ENCODE assay signal across 9 mouse cellular contexts in the genomic region with DNA sequence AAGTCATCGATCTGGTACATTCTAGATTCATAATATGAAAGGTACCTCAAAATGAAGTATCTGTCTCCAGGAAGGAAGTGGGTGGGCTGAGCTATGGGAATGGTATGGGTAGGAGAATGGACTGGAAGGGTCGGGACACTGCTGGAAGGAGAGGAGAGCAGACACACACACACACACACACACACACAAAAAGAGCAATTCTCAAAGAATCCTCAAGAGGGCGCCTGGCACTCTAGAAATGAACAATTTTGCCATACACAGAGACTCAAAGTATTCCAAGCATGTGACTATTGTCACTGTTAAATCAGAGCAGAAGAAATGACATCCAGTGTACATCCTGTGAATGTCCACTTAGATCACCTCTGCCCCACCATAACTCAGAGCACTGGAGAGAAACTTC. TPM values are rescaled to one million over a fixed set of nuclear protein-coding genes. Genes with fewer than 3 reads are reported as not detected.
A peak's percentile ranks its signal among the peaks of the same experiment; 100 is the strongest.
DNase-seq lines count a peak whose midpoint lies in the region; ATAC-seq and TF ChIP-seq lines count a peak whose summit lies in the region.
"Had no signal": no experiment of that assay in that cellular context is flagged by ENCODE, and none has a peak within 500 bp of the region (broad histone marks: within the 10 kb centered on the region; RNA-seq: fewer than 3 reads in every experiment).

No protein-coding gene starts in this region.

- H3K4me1 ChIP-seq in G1E (ENCODE audit: insufficient read depth, low read depth, low read length) = no peaks in the 10 kb centered on the region; the same call in 1 of the 2 replicates
- no peaks in the 10 kb centered on the region for H3K4me1 ChIP-seq in kidney, postnatal 0 days (replicated peaks; ENCODE audit: insufficient read depth, low read length)
- peaks cover 12% of the 10 kb centered on the region for H3K4me1 ChIP-seq in small intestine, adult 2 months (ENCODE audit: control insufficient read depth, insufficient read depth, insufficient read length, low read length)
- H3K4me1 ChIP-seq: embryonic facial prominence, embryonic 15.5 days had no signal

- H3K4me2 ChIP-seq in kidney, postnatal 0 days (ENCODE audit: low read length) = no peak overlapping the region
- H3K4me2 ChIP-seq: embryonic facial prominence, embryonic 15.5 days had no signal

- peaks cover 20% of the 10 kb centered on the region for H3K36me3 ChIP-seq in G1E (replicated peaks)
- H3K36me3 ChIP-seq in kidney, postnatal 0 days (ENCODE audit: insufficient read depth, low read length) = peaks cover 6% of the 10 kb centered on the region; the same call in 1 of the 2 replicates
- H3K36me3 ChIP-seq in small intestine, adult 2 months (ENCODE audit: control insufficient read depth, insufficient read depth, low read length) = peaks cover 12% of the 10 kb centered on the region

- peak; percentile 34; the same call in 1 of the 2 replicates for TF ChIP-seq CTCF in G1E (IDR thresholded peaks at IDR 0.05; ENCODE audit: low read depth, low read length)
- peak; percentile 86 for TF ChIP-seq CTCF in kidney, postnatal 0 days (IDR thresholded peaks at IDR 0.05; ENCODE audit: low read depth)
- TF ChIP-seq CTCF in small intestine, adult 2 months (IDR thresholded peaks at IDR 0.05; ENCODE audit: extremely low read depth, insufficient read length, insufficient replicate concordance, low read depth, low read length) = peak; percentile 40; the same call in 1 of the 2 replicates

- 24% methylated on average over 3 of the region's 3 CpGs for WGBS in kidney, postnatal 0 days
- WGBS in small intestine, adult 2 months = 29% methylated on average over 3 of the region's 3 CpGs

- no peak overlapping the region for H3K4me3 ChIP-seq in G1E (ENCODE audit: low read depth, low read length)
- H3K4me3 ChIP-seq in kidney, postnatal 0 days (replicated peaks; ENCODE audit: low read depth, low read length) = no peak overlapping the region
- H3K4me3 ChIP-seq in small intestine, adult 2 months (ENCODE audit: low read depth, low read length) = no peak overlapping the region
- H3K4me3 ChIP-seq: embryonic facial prominence, embryonic 15.5 days had no signal

- H3K27me3 ChIP-seq in G1E (ENCODE audit: insufficient read depth, low read length) = peaks cover 8% of the 10 kb centered on the region
- H3K27me3 ChIP-seq in kidney, postnatal 0 days (ENCODE audit: insufficient read depth, low read length) = no peaks in the 10 kb centered on the region
- no peaks in the 10 kb centered on the region for H3K27me3 ChIP-seq in small intestine, adult 2 months (ENCODE audit: control insufficient read depth, insufficient read depth, low read length)
- H3K27me3 ChIP-seq: embryonic facial prominence, embryonic 15.5 days had no signal

- no peak for TF ChIP-seq POLR2A in small intestine, adult 2 months (IDR thresholded peaks at IDR 0.05; ENCODE audit: low read depth, low read length)

- peak; percentile 32 to 55 for DNase-seq in heart, postnatal 14 days
- DNase-seq in heart, adult 11 months = no peak
- no peak for DNase-seq in G1E (ENCODE audit: low spot score)
- peak; percentile 75 for DNase-seq in embryo, embryonic 11 days
- DNase-seq in kidney, postnatal 0 days (ENCODE audit: low spot score) = peak; percentile 77
- DNase-seq in lung, postnatal 25 days (ENCODE audit: low spot score) = peak; percentile 31
- DNase-seq in gastrocnemius, adult 8-10 months (ENCODE audit: low spot score in 2 of 2) = no peak

- H3K9ac ChIP-seq in kidney, postnatal 0 days (ENCODE audit: low read depth, low read length) = no peak overlapping the region
- H3K9ac ChIP-seq: embryonic facial prominence, embryonic 15.5 days had no signal

- ATAC-seq in G1E (ENCODE audit: extremely low read depth, insufficient number of reproducible peaks, low FRiP score, poor library complexity, severe bottlenecking) = no peak
- peak; percentile 36; the same call in 1 of the 2 replicates for ATAC-seq in kidney, postnatal 0 days (replicated peaks; ENCODE audit: low FRiP score, low read depth)

- intact Hi-C loops in heart, postnatal 14 days (cut with DNase I) = loop anchor here (2.0 to 10.0 kb wide), 3 partner anchors 74 to 252 kb away; no protein-coding TSS in a partner anchor

- no peak overlapping the region for H3K27ac ChIP-seq in kidney, postnatal 0 days
- H3K27ac ChIP-seq in small intestine, adult 2 months (ENCODE audit: insufficient read depth, low read depth, low read length) = no peak overlapping the region
- H3K27ac ChIP-seq: embryonic facial prominence, embryonic 15.5 days had no signal

- H3K9me3 ChIP-seq in G1E (replicated peaks) = no peaks in the 10 kb centered on the region
- H3K9me3 ChIP-seq in kidney, postnatal 0 days (replicated peaks; ENCODE audit: low read length) = no peaks in the 10 kb centered on the region
- H3K9me3 ChIP-seq: embryonic facial prominence, embryonic 15.5 days had no signal

RNA-seq across cellular contexts. Expression of gene Osbpl7, which starts 22.1 kb away (rescaled TPM):
- total RNA-seq in heart, postnatal 14 days (2021) = 1 to 10 TPM; 4.6 to 4.9 TPM
- total RNA-seq in G1E (2014; fragmentation: Nextera tagmentation) (15.7 and 40.7 TPM in 2 replicates), G1E (2017) (8.8 and 9.7 TPM in 2 replicates)
- 22.0 and 29.7 TPM in 2 replicates for polyA plus RNA-seq in G1E (2012)
- polyA plus RNA-seq in kidney, postnatal 0 days (2015; fragmentation: Nextera tagmentation; extraction: Ambion mirVana) = 6.6 and 7.6 TPM in 2 replicates
- 12.1 and 21.3 TPM in 2 replicates for polyA plus RNA-seq in small intestine, adult 2 months (2012; rRNA removed)
- 1 to 10 TPM; 3.0 to 4.5 (median 3.2) TPM for total RNA-seq in gastrocnemius, adult 8-10 months (2022)

RNA-seq across cellular contexts. Expression of gene Mrpl10, which starts 31.2 kb away (rescaled TPM):
- 10 to 100 TPM; 79.9 to 88.0 TPM for total RNA-seq in heart, postnatal 14 days (2021)
- 34.2 and 37.8 TPM in 2 replicates for total RNA-seq in G1E (2014; fragmentation: Nextera tagmentation)
- total RNA-seq in G1E (2017) = 36.2 and 36.5 TPM in 2 replicates
- polyA plus RNA-seq in G1E (2012) = 69.8 and 71.4 TPM in 2 replicates
- 71.9 and 79.6 TPM in 2 replicates for polyA plus RNA-seq in kidney, postnatal 0 days (2015; fragmentation: Nextera tagmentation; extraction: Ambion mirVana)
- 32.2 and 59.3 TPM in 2 replicates for polyA plus RNA-seq in small intestine, adult 2 months (2012; rRNA removed)
- total RNA-seq in gastrocnemius, adult 8-10 months (2022) = 10 to 100 TPM; 44.1 to 52.7 (median 45.6) TPM

RNA-seq across cellular contexts. Expression of gene Lrrc46, which starts 31.3 kb away (rescaled TPM):
- total RNA-seq in heart, postnatal 14 days (2021) = under 1 TPM; 0.27 to 0.69 TPM
- total RNA-seq in G1E (2014; fragmentation: Nextera tagmentation) (0.60 TPM in 1 of 2 replicates, not detected in the other), G1E (2017) (0.44 and 0.52 TPM in 2 replicates)
- polyA plus RNA-seq in G1E (2012) = 0.07 and 0.20 TPM in 2 replicates
- polyA plus RNA-seq in kidney, postnatal 0 days (2015; fragmentation: Nextera tagmentation; extraction: Ambion mirVana) = 1.0 and 1.2 TPM in 2 replicates
- 0.09 TPM in 2 replicates for polyA plus RNA-seq in small intestine, adult 2 months (2012; rRNA removed)
- not detected for total RNA-seq in gastrocnemius, adult 8-10 months (2022)

RNA-seq across cellular contexts. Expression of gene Tbx21, which starts 42.6 kb away (rescaled TPM):
- total RNA-seq in heart, postnatal 14 days (2021) = under 1 TPM in 1 of 2 experiments, not detected in 1; 0.12 TPM
- total RNA-seq in G1E (2014; fragmentation: Nextera tagmentation) = not detected in 2 replicates
- not detected in 2 replicates for total RNA-seq in G1E (2017)
- not detected in 2 replicates for polyA plus RNA-seq in G1E (2012)
- 0.15 TPM in 1 of 2 replicates, not detected in the other for polyA plus RNA-seq in kidney, postnatal 0 days (2015; fragmentation: Nextera tagmentation; extraction: Ambion mirVana)
- polyA plus RNA-seq in small intestine, adult 2 months (2012; rRNA removed) = 1.0 and 2.3 TPM in 2 replicates
- under 1 TPM; 0.19 to 0.58 (median 0.39) TPM for total RNA-seq in gastrocnemius, adult 8-10 months (2022)

RNA-seq across cellular contexts. Expression of gene Scrn2, which starts 42.8 kb away (rescaled TPM):
- 10 to 100 TPM; 10.2 to 11.6 TPM for total RNA-seq in heart, postnatal 14 days (2021)
- total RNA-seq in G1E (2014; fragmentation: Nextera tagmentation) (1.2 and 5.3 TPM in 2 replicates), G1E (2017) (9.6 and 10.5 TPM in 2 replicates)
- 12.7 and 14.5 TPM in 2 replicates for polyA plus RNA-seq in G1E (2012)
- polyA plus RNA-seq in kidney, postnatal 0 days (2015; fragmentation: Nextera tagmentation; extraction: Ambion mirVana) = 41.6 and 46.6 TPM in 2 replicates
- polyA plus RNA-seq in small intestine, adult 2 months (2012; rRNA removed) = 23.7 and 50.0 TPM in 2 replicates
- 10 to 100 TPM; 13.0 to 14.4 (median 13.6) TPM for total RNA-seq in gastrocnemius, adult 8-10 months (2022)

Comparison
In these comparisons a context has a peak if more than half of its experiments do, and no peak if none do; other contexts are left out.
1. DNase-seq: peak in heart, postnatal 14 days (2 of 2), embryo, embryonic 11 days (single experiment), kidney, postnatal 0 days (single experiment) and lung, postnatal 25 days (single experiment); none in heart, adult 11 months (single experiment), G1E (single experiment) and gastrocnemius, adult 8-10 months (0 of 2).
2. CTCF ChIP-seq: peak in every context shown above with its lines; median percentile 86 in kidney, postnatal 0 days; 40 in small intestine, adult 2 months; 34 in G1E.